Mouse (Mus musculus) myocyte (in vitro differentiated cells): ENCODE data around the gene Relt. TPM values are rescaled to one million over a fixed set of nuclear protein-coding genes. Genes with fewer than 3 reads are reported as not detected.

ENCODE experiments used
- H3K27me3 ChIP-seq: one replicate; pipeline ENCODE4 v1.6.1; 2011; ENCODE audit not compliant: control insufficient read depth, insufficient read depth, insufficient read length
- H3K36me3 ChIP-seq: one replicate; pipeline ENCODE4 v1.6.1; 2011; ENCODE audit not compliant: control insufficient read depth, insufficient read depth
- H3K4me2 ChIP-seq: one replicate; pipeline ENCODE4 v1.6.1; 2011; ENCODE audit warnings: low read depth, control low read depth
- H3K4me3 ChIP-seq: one replicate; pipeline ENCODE4 v1.5.1; 2011; ENCODE audit warnings: mild to moderate bottlenecking, control low read depth, moderate library complexity
- H3K79me2 ChIP-seq: one replicate; pipeline ENCODE4 v1.6.1; 2011; ENCODE audit not compliant: control insufficient read depth, insufficient read depth
- H3ac ChIP-seq: one replicate; pipeline ENCODE4 v1.6.1; 2011; ENCODE audit not compliant: control insufficient read depth, insufficient read length
- CEBPB ChIP-seq: IDR thresholded peaks from 2 replicates; pipeline ENCODE4 v1.6.1; 2011; ENCODE audit warnings: mild to moderate bottlenecking, moderate library complexity; ENCODE audit not compliant: poor library complexity, insufficient read depth, severe bottlenecking
- E2F4 ChIP-seq: IDR thresholded peaks from one replicate; pipeline ENCODE4 v1.6.1; 2011; ENCODE audit warnings: mild to moderate bottlenecking, control low read depth, moderate library complexity; ENCODE audit not compliant: insufficient read depth
- MAX ChIP-seq: IDR thresholded peaks from one replicate; pipeline ENCODE4 v1.6.1; 2011; ENCODE audit warnings: low read depth, mild to moderate bottlenecking, control low read depth
- MYOD1 ChIP-seq, 3 experiments: IDR thresholded peaks; one replicate each; pipeline ENCODE4 v1.6.1; 2011; ENCODE audit warnings: control low read depth in 2 of 3, low read depth in 2 of 3, mild to moderate bottlenecking in 2 of 3, moderate library complexity in 1 of 3; ENCODE audit not compliant: insufficient read length in 2 of 3, control insufficient read depth in 1 of 3
- MYOG ChIP-seq, 3 experiments: IDR thresholded peaks; one replicate each; pipeline ENCODE4 v1.6.1; 2011; ENCODE audit warnings: control low read depth in 2 of 3, low read depth in 2 of 3, mild to moderate bottlenecking in 2 of 3; ENCODE audit not compliant: insufficient read length in 2 of 3, control insufficient read depth in 1 of 3, insufficient read depth in 1 of 3
- POLR2A ChIP-seq: IDR thresholded peaks from one replicate; pipeline ENCODE4 v1.6.1; 2011; ENCODE audit warnings: low read depth, mild to moderate bottlenecking, control low read depth, moderate library complexity; ENCODE audit not compliant: insufficient read length
- POLR2AphosphoS2 ChIP-seq: IDR thresholded peaks from one replicate; pipeline ENCODE4 v1.6.1; 2011; ENCODE audit warnings: low read depth, control low read depth; ENCODE audit not compliant: insufficient read length
- REST ChIP-seq: IDR thresholded peaks from one replicate; pipeline ENCODE4 v1.6.1; 2011; ENCODE audit warnings: mild to moderate bottlenecking, control low read depth, moderate library complexity; ENCODE audit not compliant: insufficient read depth, insufficient read length
- SRF ChIP-seq: IDR thresholded peaks from one replicate; pipeline ENCODE4 v1.6.1; 2011; ENCODE audit warnings: low read depth; ENCODE audit not compliant: control insufficient read depth, insufficient read length
- TCF12 ChIP-seq: IDR thresholded peaks from one replicate; pipeline ENCODE4 v1.6.1; 2011; ENCODE audit warnings: mild to moderate bottlenecking, control low read depth; ENCODE audit not compliant: poor library complexity, insufficient read depth, severe bottlenecking
- TCF3 ChIP-seq: IDR thresholded peaks from one replicate; pipeline ENCODE4 v1.6.1; 2011; ENCODE audit warnings: low read depth, control low read depth; ENCODE audit not compliant: insufficient read length
- USF1 ChIP-seq: IDR thresholded peaks from one replicate; pipeline ENCODE4 v1.6.1; 2011; ENCODE audit warnings: low read depth, mild to moderate bottlenecking, control low read depth, moderate library complexity
- polyA plus RNA-seq: library from polyadenylated mRNA; unstranded; fragments of >200 nt; fragmentation: generic; extraction: Trizol; gene quantifications from one replicate; pipeline ENCODE4 v1.2.1, GENCODE M21; 2012; ENCODE audit warnings: missing spikeins

The Relt gene
- polyA plus RNA-seq, 1 experiment: 6.5 TPM

- Histone ChIP-seq H3K4me3 (no peak overlapping the region), H3K27me3 (no peaks in the 10 kb centered on the region), H3K4me2 (no peak overlapping the region), H3K36me3 (no peaks in the 10 kb centered on the region), H3K79me2 (no peaks in the 10 kb centered on the region), H3ac (no peak overlapping the region)
- TF ChIP-seq MYOG (IDR thresholded peaks at IDR 0.05; ENCODE audit: control insufficient read depth in 1 of 3, insufficient read depth in 1 of 3, insufficient read length in 2 of 3, low read depth in 2 of 3) (no peak), TCF3 (no peak), SRF (no peak), POLR2A (no peak), USF1 (no peak), MAX (no peak), E2F4 (no peak), CEBPB (no peak), MYOD1 (IDR thresholded peaks at IDR 0.05; ENCODE audit: control insufficient read depth in 1 of 3, insufficient read length in 2 of 3, low read depth in 2 of 3) (no peak), TCF12 (no peak)
Observed at GRCm38 (mm10) chr7:100845026-100845400, 18.2 kb downstream of the Relt start.

GRCm38 (mm10) chr7:100844385-100845025 is 18.7 kb downstream of the Relt start:
- Histone ChIP-seq H3K4me3 (no peak overlapping the region), H3K27me3 (no peaks in the 10 kb centered on the region)

GRCm38 (mm10) chr7:100843866-100844265 is 19.4 kb downstream of the Relt start:
- no peak overlapping the region for H3K4me2 ChIP-seq
- no peaks in the 10 kb centered on the region for H3K27me3 ChIP-seq
- H3K4me3 ChIP-seq: no peak overlapping the region
- no peaks in the 10 kb centered on the region for H3K79me2 ChIP-seq
- no peak for TF ChIP-seq E2F4
- H3ac ChIP-seq: no peak overlapping the region
- no peaks in the 10 kb centered on the region for H3K36me3 ChIP-seq

More at GRCm38 (mm10) chr7:100844385-100845025, 18.7 kb downstream of the Relt start:
- Histone ChIP-seq H3K4me2 (no peak overlapping the region), H3K36me3 (no peaks in the 10 kb centered on the region), H3K79me2 (no peaks in the 10 kb centered on the region), H3ac (no peak overlapping the region)
- no peak for TF ChIP-seq MYOG (IDR thresholded peaks at IDR 0.05; ENCODE audit: control insufficient read depth in 1 of 3, insufficient read depth in 1 of 3, insufficient read length in 2 of 3, low read depth in 2 of 3)
- TF ChIP-seq REST: no peak
- TF ChIP-seq E2F4: no peak
- no peak for TF ChIP-seq MYOD1 (IDR thresholded peaks at IDR 0.05; ENCODE audit: control insufficient read depth in 1 of 3, insufficient read length in 2 of 3, low read depth in 2 of 3)
- no peak for TF ChIP-seq MAX
- no peak for TF ChIP-seq USF1
- no peak for TF ChIP-seq POLR2A
- no peak for TF ChIP-seq TCF3

- Histone ChIP-seq H3K4me2 (no peak overlapping the region), H3K27me3 (no peaks in the 10 kb centered on the region), H3ac (no peak overlapping the region), H3K36me3 (no peaks in the 10 kb centered on the region), H3K79me2 (no peaks in the 10 kb centered on the region), H3K4me3 (no peak overlapping the region)
- no peak for TF ChIP-seq MAX
- TF ChIP-seq TCF3: no peak
Observed at GRCm38 (mm10) chr7:100842175-100842574, 21.1 kb downstream of the Relt start.

GRCm38 (mm10) chr7:100841608-100842007 is 21.6 kb downstream of the Relt start:
- Histone ChIP-seq H3K36me3 (no peaks in the 10 kb centered on the region), H3K4me2 (no peak overlapping the region), H3ac (no peak overlapping the region), H3K4me3 (no peak overlapping the region), H3K27me3 (no peaks in the 10 kb centered on the region), H3K79me2 (no peaks in the 10 kb centered on the region)
- TF ChIP-seq MYOD1 (IDR thresholded peaks at IDR 0.05; ENCODE audit: control insufficient read depth in 1 of 3, insufficient read length in 2 of 3, low read depth in 2 of 3): no peak
- no peak for TF ChIP-seq TCF12
- TF ChIP-seq SRF: no peak
- TF ChIP-seq REST: no peak
- no peak for TF ChIP-seq MYOG (IDR thresholded peaks at IDR 0.05; ENCODE audit: control insufficient read depth in 1 of 3, insufficient read depth in 1 of 3, insufficient read length in 2 of 3, low read depth in 2 of 3)
- no peak for TF ChIP-seq USF1
- TF ChIP-seq E2F4: no peak
- TF ChIP-seq POLR2AphosphoS2: no peak
- no peak for TF ChIP-seq POLR2A
- TF ChIP-seq MAX: no peak
- TF ChIP-seq TCF3: no peak
- no peak for TF ChIP-seq CEBPB
